Mouse (Mus musculus) hindbrain, postnatal 0 days (tissue): ENCODE results near the gene Prcd. TPM values are rescaled to one million over a fixed set of nuclear protein-coding genes. Genes with fewer than 3 reads are reported as not detected.
A peak's percentile ranks its signal among the peaks of the same experiment; 100 is the strongest.

ENCODE experiments used
- ATAC-seq: fragments of 200-750 bp; cut with Nextera tagmentation; 2 replicates; pipeline ENCODE4 v1.8.0; 2017; ENCODE audit warnings: mild to moderate bottlenecking, moderate TSS enrichment, moderate library complexity
- DNase-seq: peaks from one replicate; pipeline ENCODE4 v3.0.0-alpha.2; 2015; ENCODE audit warnings: low spot score
- H3K27ac ChIP-seq: fragments of 300-500 bp; sonication (generic); 2 replicates; pipeline ENCODE4 v1.5.1; 2014; ENCODE audit warnings: mild to moderate bottlenecking
- H3K27me3 ChIP-seq: fragments of 300-500 bp; sonication (generic); 2 replicates; pipeline ENCODE4 v1.6.1; 2014; ENCODE audit warnings: low read length, mixed read lengths; ENCODE audit not compliant: insufficient read depth
- H3K36me3 ChIP-seq: fragments of 300-500 bp; sonication (generic); 2 replicates; pipeline ENCODE4 v1.6.1; 2014; ENCODE audit warnings: low read length, mixed read lengths; ENCODE audit not compliant: insufficient read depth
- H3K4me1 ChIP-seq: fragments of 300-500 bp; sonication (generic); 2 replicates; pipeline ENCODE4 v1.6.1; 2014; ENCODE audit warnings: antibody characterized with exemption, low read length, mixed read lengths; ENCODE audit not compliant: insufficient read depth
- H3K4me2 ChIP-seq: fragments of 300-500 bp; sonication (generic); 2 replicates; pipeline ENCODE4 v1.6.1; 2014; ENCODE audit warnings: low read depth, mild to moderate bottlenecking, low read length, moderate library complexity, mixed read lengths
- H3K4me3 ChIP-seq: fragments of 300-500 bp; sonication (generic); 2 replicates; pipeline ENCODE4 v1.5.1; 2014; ENCODE audit warnings: low read length
- H3K9ac ChIP-seq: fragments of 300-500 bp; sonication (generic); replicated peaks from 2 replicates; pipeline ENCODE4 v1.6.1; 2014; ENCODE audit warnings: mild to moderate bottlenecking, low read length, moderate library complexity, mixed read lengths
- H3K9me3 ChIP-seq: fragments of 300-500 bp; sonication (generic); 2 replicates; pipeline ENCODE4 v1.6.1; 2016; ENCODE audit warnings: low read length, mixed read lengths
- CTCF ChIP-seq: IDR thresholded peaks from 2 replicates; pipeline ENCODE4 v1.5.1; 2016; ENCODE audit warnings: antibody characterized with exemption, control low read depth, low read depth
- WGBS: fragments of 180-500 bp; shearing (Covaris S2); extraction: QIAGEN DNeasy Blood & Tissue Kit; methylation state at CpG from one replicate; pipeline ENCODE4 v1.1.7; 2014; 5-methylcytosine and 5-hydroxymethylcytosine counted together
- polyA plus RNA-seq: library from polyadenylated mRNA; unstranded; fragments of >200 nt; fragmentation: Nextera tagmentation; extraction: Ambion mirVana; gene quantifications from 2 replicates; pipeline ENCODE4 v1.2.1, GENCODE M21; 2015
- total RNA-seq: library from RNA; depleted of rRNA; stranded (reverse); fragments of >200 nt; gene quantifications from 2 replicates; pipeline ENCODE4 v1.2.3, GENCODE M21; 2014

Prcd gene
- total and polyA plus RNA-seq, 2 experiments from 2014 or later = 1.2 to 5.3 TPM

- H3K27ac ChIP-seq = no peak overlapping the region
- no peaks in the 10 kb centered on the region for H3K9me3 ChIP-seq
- H3K4me2 ChIP-seq = peak overlapping the region; percentile 61; the same call in 1 of the 2 replicates
- H3K27me3 ChIP-seq = peaks cover 15% of the 10 kb centered on the region; the same call in 1 of the 2 replicates
- ATAC-seq (no peak), DNase-seq (peak; percentile 38)
- peaks cover 10% of the 10 kb centered on the region for H3K4me1 ChIP-seq
- H3K9ac ChIP-seq = no peak overlapping the region
- WGBS = 19% methylated on average over 23 of the region's 23 CpGs
- H3K36me3 ChIP-seq = no peaks in the 10 kb centered on the region
- H3K4me3 ChIP-seq = no peak overlapping the region
- TF ChIP-seq CTCF = no peak
Measured at GRCm38 (mm10) chr11:116695194-116695880, 42.0 kb downstream of the Prcd start.

- DNase-seq = no peak
- WGBS = 83% methylated on average over 4 of the region's 4 CpGs
- Histone ChIP-seq H3K27ac (no peak overlapping the region), H3K4me1 (peaks cover 10% of the 10 kb centered on the region), H3K9me3 (no peaks in the 10 kb centered on the region), H3K36me3 (no peaks in the 10 kb centered on the region), H3K9ac (no peak overlapping the region), H3K4me3 (no peak overlapping the region), H3K27me3 (peaks cover 15% of the 10 kb centered on the region; the same call in 1 of the 2 replicates), H3K4me2 (no peak overlapping the region)
- ATAC-seq = no peak
- no peak for TF ChIP-seq CTCF
Measured at GRCm38 (mm10) chr11:116696426-116696825, 43.1 kb downstream of the Prcd start.

- Histone ChIP-seq H3K4me2 (no peak overlapping the region), H3K27ac (no peak overlapping the region), H3K4me1 (peaks cover 10% of the 10 kb centered on the region), H3K36me3 (no peaks in the 10 kb centered on the region), H3K27me3 (peaks cover 15% of the 10 kb centered on the region; the same call in 1 of the 2 replicates), H3K9ac (no peak overlapping the region), H3K4me3 (no peak overlapping the region), H3K9me3 (no peaks in the 10 kb centered on the region)
- ATAC-seq (no peak), DNase-seq (no peak)
- TF ChIP-seq CTCF = no peak
- WGBS = 71% methylated on average over 9 of the region's 9 CpGs
Measured at GRCm38 (mm10) chr11:116697521-116697920, 44.2 kb downstream of the Prcd start.

GRCm38 (mm10) chr11:116701377-116701841 is 48.1 kb downstream of the Prcd start:
- ATAC-seq = no peak
- Histone ChIP-seq H3K36me3 (no peaks in the 10 kb centered on the region), H3K4me1 (no peaks in the 10 kb centered on the region), H3K4me2 (no peak overlapping the region), H3K27me3 (no peaks in the 10 kb centered on the region), H3K9me3 (no peaks in the 10 kb centered on the region), H3K4me3 (no peak overlapping the region), H3K9ac (no peak overlapping the region), H3K27ac (no peak overlapping the region)
- DNase-seq = no peak
- 39% methylated on average over 5 of the region's 5 CpGs for whole genome bisulfite sequencing
- TF ChIP-seq CTCF = no peak

GRCm38 (mm10) chr11:116704336-116705035 is 51.2 kb downstream of the Prcd start:
- Histone ChIP-seq H3K36me3 (no peaks in the 10 kb centered on the region), H3K27ac (no peak overlapping the region), H3K9ac (no peak overlapping the region), H3K4me1 (no peaks in the 10 kb centered on the region), H3K9me3 (no peaks in the 10 kb centered on the region), H3K4me3 (no peak overlapping the region), H3K4me2 (no peak overlapping the region), H3K27me3 (no peaks in the 10 kb centered on the region)
- TF ChIP-seq CTCF = no peak
- 94% methylated on average over 8 of the region's 8 CpGs for WGBS
- DNase-seq (no peak), ATAC-seq (no peak)

GRCm38 (mm10) chr11:116705204-116705608 is 51.9 kb downstream of the Prcd start:
- no peak for DNase-seq
- 87% methylated on average over 10 of the region's 10 CpGs for WGBS

More at GRCm38 (mm10) chr11:116705204-116705608, 51.9 kb downstream of the Prcd start:
- Histone ChIP-seq H3K36me3 (no peaks in the 10 kb centered on the region), H3K27ac (no peak overlapping the region), H3K4me2 (no peak overlapping the region), H3K4me3 (no peak overlapping the region), H3K9ac (no peak overlapping the region), H3K4me1 (no peaks in the 10 kb centered on the region), H3K9me3 (no peaks in the 10 kb centered on the region), H3K27me3 (no peaks in the 10 kb centered on the region)
- no peak for ATAC-seq
- no peak for TF ChIP-seq CTCF
